Mouse (Mus musculus) cerebellum, adult 2 months (tissue): Measurements from ENCODE around the gene Carmil2.

ENCODE experiments used
- CTCF ChIP-seq: fragments of 200-500 bp; IDR thresholded peaks from 2 replicates; pipeline ENCODE4 v1.5.1; 2011; ENCODE audit warnings: low read depth, mild to moderate bottlenecking, control low read depth, low read length, moderate library complexity, borderline replicate concordance; ENCODE audit not compliant: insufficient read depth
- POLR2A ChIP-seq: fragments of 200-500 bp; IDR thresholded peaks from 2 replicates; pipeline ENCODE4 v1.6.1; 2011; ENCODE audit warnings: low read length, control low read depth, borderline replicate concordance; ENCODE audit not compliant: insufficient read depth

- TF ChIP-seq CTCF (no peak), POLR2A (no peak)
Observed at GRCm38 (mm10) chr8:105707498-105708403, 21.7 kb downstream of the Carmil2 start, which contains the start of the genes 4933405L10Rik and Enkd1.
